Mouse (Mus musculus) liver, adult 2 months (tissue): Measurements from ENCODE around the gene Mrtfb. TPM values are rescaled to one million over a fixed set of nuclear protein-coding genes. Genes with fewer than 3 reads are reported as not detected.
A peak's percentile ranks its signal among the peaks of the same experiment; 100 is the strongest.

Experiments used
- DNase-seq: peaks from one replicate; pipeline ENCODE4 v3.0.0-alpha.2; 2011; ENCODE audit warnings: low read depth, low spot score; ENCODE audit errors: extremely low read depth
- H3K27ac ChIP-seq: fragments of 200-500 bp; replicated peaks from 2 replicates; pipeline ENCODE4 v1.5.1; 2012; ENCODE audit warnings: low read depth, mild to moderate bottlenecking, control low read depth, inconsistent platforms, low read length; ENCODE audit not compliant: insufficient read depth
- H3K27me3 ChIP-seq: fragments of 200-500 bp; 2 replicates; pipeline ENCODE4 v1.6.1; 2012; ENCODE audit warnings: mild to moderate bottlenecking, moderate library complexity, low read length, inconsistent platforms; ENCODE audit not compliant: control insufficient read depth, insufficient read depth
- H3K36me3 ChIP-seq: fragments of 200-500 bp; 2 replicates; pipeline ENCODE4 v1.6.1; 2012; ENCODE audit warnings: low read length, inconsistent platforms; ENCODE audit not compliant: control insufficient read depth, insufficient read depth
- H3K4me1 ChIP-seq: fragments of 200-500 bp; 2 replicates; pipeline ENCODE4 v1.6.1; 2011; ENCODE audit warnings: low read length; ENCODE audit not compliant: control insufficient read depth, insufficient read depth
- H3K4me3 ChIP-seq: fragments of 200-500 bp; 2 replicates; pipeline ENCODE4 v1.5.1; 2011; ENCODE audit warnings: low read depth, mild to moderate bottlenecking, control low read depth, low read length, moderate library complexity; ENCODE audit not compliant: insufficient read depth
- H3K79me2 ChIP-seq: fragments of 200-500 bp; 2 replicates; pipeline ENCODE4 v1.6.1; 2012; ENCODE audit warnings: inconsistent platforms, mild to moderate bottlenecking, low read length, moderate library complexity; ENCODE audit not compliant: control insufficient read depth, insufficient read depth
- H3K9ac ChIP-seq: fragments of 200-500 bp; 2 replicates; pipeline ENCODE4 v1.6.1; 2012; ENCODE audit warnings: low read depth, mild to moderate bottlenecking, control low read depth, inconsistent platforms, low read length
- CTCF ChIP-seq: fragments of 200-500 bp; IDR thresholded peaks from 2 replicates; pipeline ENCODE4 v1.5.1; 2011; ENCODE audit warnings: low read depth, low read length, control low read depth
- POLR2A ChIP-seq: fragments of 200-500 bp; IDR thresholded peaks from 2 replicates; pipeline ENCODE4 v1.6.1; 2011; ENCODE audit warnings: low read length, control low read depth; ENCODE audit not compliant: insufficient read depth; ENCODE audit errors: extremely low read depth
- WGBS: fragments of 180-500 bp; shearing (Covaris S2); methylation state at CpG from one replicate; pipeline ENCODE4 v1.1.7; 2018; 5-methylcytosine and 5-hydroxymethylcytosine counted together
- polyA plus RNA-seq: library from polyadenylated mRNA; depleted of rRNA; stranded (reverse); fragments of >200 nt; gene quantifications from 2 replicates; pipeline ENCODE4 v1.2.3, GENCODE M21; 2012
- total RNA-seq: library from RNA; depleted of rRNA; stranded (reverse); fragments of >200 nt; gene quantifications from 2 replicates; pipeline ENCODE4 v1.2.3, GENCODE M21; 2014

Mrtfb gene
- total and polyA plus RNA-seq, 2 experiments = 4.2 to 9.4 TPM

DNA sequence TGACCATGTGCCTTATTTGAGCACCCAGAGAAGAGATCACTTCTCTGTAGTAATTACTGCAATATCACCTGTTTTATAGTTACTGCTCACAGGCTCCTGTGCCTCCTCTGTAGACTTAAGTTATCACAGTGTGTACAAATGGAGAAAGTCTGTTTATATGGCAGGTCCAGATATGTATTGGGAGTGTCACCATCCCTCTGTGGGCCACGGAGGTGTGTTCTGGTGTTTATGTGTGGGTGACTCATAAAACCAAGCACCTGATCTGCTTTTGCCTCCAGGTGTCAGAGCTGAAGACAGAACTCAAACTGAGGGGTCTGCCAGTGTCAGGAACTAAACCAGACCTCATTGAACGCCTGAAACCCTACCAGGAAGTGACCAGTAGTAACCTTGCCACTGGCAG, 144.1 kb downstream of the Mrtfb start:
- Histone ChIP-seq H3K4me3 (no peak overlapping the region), H3K36me3 (peaks cover 62% of the 10 kb centered on the region), H3K9ac (no peak overlapping the region), H3K4me1 (no peaks in the 10 kb centered on the region), H3K79me2 (no peaks in the 10 kb centered on the region), H3K27me3 (no peaks in the 10 kb centered on the region), H3K27ac (no peak overlapping the region)
- TF ChIP-seq CTCF (no peak), POLR2A (no peak)
- no peak for DNase-seq
- 61% methylated on average over 2 of the region's 2 CpGs for WGBS

DNA sequence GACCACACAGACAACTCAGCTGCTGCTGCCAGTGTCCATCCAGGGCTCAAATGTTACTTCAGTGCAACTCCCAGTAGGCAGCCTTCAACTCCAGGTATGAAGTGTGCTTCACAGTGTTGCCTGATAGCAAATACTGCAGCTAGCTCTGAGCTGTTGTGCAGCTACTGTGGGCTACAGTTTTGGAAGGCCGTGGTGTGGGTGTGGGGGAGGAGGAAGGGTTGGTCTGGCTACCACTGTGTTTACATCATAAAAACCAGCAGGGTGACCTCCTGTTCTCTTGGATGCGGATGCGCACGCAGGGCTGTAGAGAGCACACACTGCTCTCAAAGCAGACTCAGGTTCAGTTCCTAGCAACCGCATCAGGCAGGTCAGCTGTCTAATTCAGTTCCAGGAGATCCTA, 145.3 kb downstream of the Mrtfb start:
- H3K36me3 ChIP-seq = peaks cover 64% of the 10 kb centered on the region
- H3K4me3 ChIP-seq = no peak overlapping the region
- H3K79me2 ChIP-seq = no peaks in the 10 kb centered on the region
- 85% methylated on average over 5 of the region's 5 CpGs for WGBS
- H3K9ac ChIP-seq = no peak overlapping the region
- H3K27ac ChIP-seq = no peak overlapping the region
- H3K27me3 ChIP-seq = no peaks in the 10 kb centered on the region
- no peak for DNase-seq
- TF ChIP-seq CTCF (no peak), POLR2A (no peak)
- no peaks in the 10 kb centered on the region for H3K4me1 ChIP-seq

DNA sequence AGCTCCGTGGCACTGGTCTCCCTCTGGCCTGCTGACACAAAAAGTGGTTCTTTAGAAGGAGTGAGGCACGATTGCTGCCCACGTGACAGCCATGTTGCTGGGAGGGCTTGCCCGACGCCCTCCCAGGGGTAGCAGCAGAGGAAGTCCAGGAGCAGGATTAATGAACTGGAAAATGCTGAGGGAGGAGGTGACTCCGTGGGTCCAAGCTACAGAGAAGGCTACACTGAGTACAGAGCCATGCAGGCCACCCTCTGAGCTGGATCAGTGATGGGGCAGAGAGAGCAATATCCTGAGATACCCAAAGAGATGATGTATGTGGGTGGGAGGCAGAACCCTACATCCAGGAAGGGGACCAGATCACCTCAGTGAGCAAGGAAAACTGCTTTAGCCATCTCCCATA, 148.4 kb downstream of the Mrtfb start:
- Histone ChIP-seq H3K36me3 (peaks cover 57% of the 10 kb centered on the region), H3K79me2 (no peaks in the 10 kb centered on the region), H3K4me3 (no peak overlapping the region), H3K9ac (no peak overlapping the region), H3K27me3 (no peaks in the 10 kb centered on the region), H3K4me1 (no peaks in the 10 kb centered on the region), H3K27ac (no peak overlapping the region)
- WGBS = 94% methylated on average over 6 of the region's 6 CpGs
- DNase-seq = no peak
- TF ChIP-seq CTCF (no peak), POLR2A (no peak)

DNA sequence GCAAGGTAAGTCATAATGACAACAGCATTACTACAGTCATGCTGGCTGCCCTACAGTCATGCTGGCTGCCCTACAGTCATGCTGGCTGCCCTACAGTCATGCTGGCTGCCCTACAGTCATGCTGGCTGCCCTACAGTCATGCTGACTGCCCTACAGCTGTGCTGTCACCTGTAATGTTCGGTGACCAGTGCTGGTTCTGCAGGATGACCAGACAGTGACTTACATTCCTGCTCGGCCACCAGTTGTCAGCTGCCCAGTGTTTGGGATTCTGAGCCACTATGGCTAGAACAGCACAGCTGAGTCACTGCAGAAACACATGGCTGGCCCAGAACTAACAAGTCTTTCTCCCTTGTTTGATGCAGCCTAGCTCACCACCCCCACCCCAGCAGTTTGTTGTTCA, 149.1 kb downstream of the Mrtfb start:
- Histone ChIP-seq H3K79me2 (no peaks in the 10 kb centered on the region), H3K9ac (no peak overlapping the region), H3K4me3 (no peak overlapping the region), H3K36me3 (peaks cover 56% of the 10 kb centered on the region), H3K27me3 (no peaks in the 10 kb centered on the region), H3K4me1 (no peaks in the 10 kb centered on the region), H3K27ac (no peak overlapping the region)
- 91% methylated on average over 2 of the region's 2 CpGs for WGBS
- no peak for TF ChIP-seq CTCF
- TF ChIP-seq POLR2A = no peak
- DNase-seq = no peak

DNA sequence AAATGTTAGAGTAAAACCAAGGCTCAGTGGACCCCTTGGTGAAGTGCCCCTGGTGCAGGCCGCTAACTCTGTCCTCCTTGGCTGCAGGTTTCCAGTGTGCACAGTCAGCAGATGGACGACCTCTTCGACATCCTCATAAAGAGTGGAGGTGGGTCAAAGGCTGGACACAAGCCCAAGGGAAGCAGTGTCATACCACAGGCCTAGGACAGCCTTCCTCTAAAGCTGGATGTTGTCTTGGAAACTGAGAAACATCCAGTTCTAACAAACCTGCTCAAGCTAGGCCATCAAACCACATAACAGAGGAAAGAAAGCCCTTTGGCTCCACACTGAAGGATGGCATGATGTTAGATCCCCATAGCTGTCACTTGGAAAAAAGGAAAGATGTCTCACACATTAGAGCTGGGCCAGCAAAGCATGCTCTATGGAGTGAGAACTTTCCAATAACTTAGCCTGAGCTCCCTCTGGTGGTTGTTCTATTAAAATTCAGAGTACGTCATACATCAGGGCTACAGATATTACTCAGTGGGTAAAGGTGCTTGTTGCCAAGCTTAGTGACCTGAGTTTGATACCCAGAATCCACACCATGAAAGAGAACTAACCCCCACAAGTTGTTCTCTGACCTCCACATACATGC, 153.4 kb downstream of the Mrtfb start:
- no peaks in the 10 kb centered on the region for H3K79me2 ChIP-seq
- peaks cover 8% of the 10 kb centered on the region for H3K4me1 ChIP-seq
- no peak overlapping the region for H3K4me3 ChIP-seq
- peaks cover 47% of the 10 kb centered on the region for H3K36me3 ChIP-seq
- TF ChIP-seq CTCF (peak; percentile 36; the same call in 1 of the 2 replicates), POLR2A (no peak)
- H3K27me3 ChIP-seq = no peaks in the 10 kb centered on the region
- no peak overlapping the region for H3K27ac ChIP-seq
- no peak overlapping the region for H3K9ac ChIP-seq
- DNase-seq = peak; percentile 41
- WGBS = 70% methylated on average over 4 of the region's 4 CpGs

DNA sequence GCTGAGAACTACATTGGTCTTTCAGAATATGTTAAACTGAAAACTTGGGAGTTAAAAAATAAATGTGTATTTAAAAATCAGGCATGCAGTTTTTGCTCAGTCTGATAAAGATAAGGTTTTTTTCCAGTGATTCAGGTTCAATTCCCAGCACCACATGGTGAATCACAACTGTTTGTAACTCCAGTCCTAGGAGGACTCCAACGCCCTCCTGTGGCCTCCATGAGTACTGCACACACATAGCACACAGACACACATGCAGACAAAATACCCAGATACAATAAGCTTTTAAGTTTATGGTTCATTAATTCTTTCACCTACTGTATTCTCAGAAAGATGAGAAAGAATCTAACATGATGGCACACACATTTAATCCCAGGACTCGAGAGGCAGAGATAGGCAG, 154.5 kb downstream of the Mrtfb start:
- TF ChIP-seq POLR2A (no peak), CTCF (no peak; the same call in 1 of the 2 replicates)
- no peaks in the 10 kb centered on the region for H3K27me3 ChIP-seq
- DNase-seq = no peak
- H3K4me3 ChIP-seq = no peak overlapping the region
- H3K9ac ChIP-seq = no peak overlapping the region
- no peaks in the 10 kb centered on the region for H3K79me2 ChIP-seq
- H3K36me3 ChIP-seq = peaks cover 41% of the 10 kb centered on the region
- no peak overlapping the region for H3K27ac ChIP-seq
- H3K4me1 ChIP-seq = peaks cover 8% of the 10 kb centered on the region
- WGBS = 98% methylated on average over 2 of the region's 2 CpGs
